8 mouse cellular contexts compared by ENCODE assay signal in genomic region chr13:99900965-99901364, GRCm38 (mm10). TPM values are rescaled to one million over a fixed set of nuclear protein-coding genes. Genes with fewer than 3 reads are reported as not detected.
DNase-seq lines count a peak whose midpoint lies in the region; ATAC-seq and TF ChIP-seq lines count a peak whose summit lies in the region.

Cartpt (minus strand) TSS chr13:99901091.

- H3K4me2 ChIP-seq in forebrain, embryonic 16.5 days (ENCODE audit: low read length), result peak within 1 kb of the TSS; percentile 62
- H3K4me2 ChIP-seq in limb, embryonic 13.5 days (replicated peaks), result peak within 1 kb of the TSS; percentile 55

- H3K27me3 ChIP-seq in E14TG2a.4 (ENCODE audit: insufficient read depth, low read length), result peaks cover 41% of the 10 kb centered on the region
- H3K27me3 ChIP-seq in forebrain, embryonic 16.5 days (replicated peaks; ENCODE audit: control insufficient read depth, insufficient read depth, low read length), result peaks cover 24% of the 10 kb centered on the region
- peaks cover 50% of the 10 kb centered on the region for H3K27me3 ChIP-seq in limb, embryonic 13.5 days

- peaks cover 14% of the 10 kb centered on the region for H3K4me1 ChIP-seq in E14TG2a.4 (replicated peaks; ENCODE audit: low read depth, low read length)
- H3K4me1 ChIP-seq in forebrain, embryonic 16.5 days (replicated peaks; ENCODE audit: control insufficient read depth, insufficient read depth, low read length), result peaks cover 14% of the 10 kb centered on the region
- peaks cover 9% of the 10 kb centered on the region for H3K4me1 ChIP-seq in limb, embryonic 13.5 days

- no peaks in the 10 kb centered on the region for H3K9me3 ChIP-seq in E14TG2a.4 (ENCODE audit: low read length)
- no peaks in the 10 kb centered on the region for H3K9me3 ChIP-seq in forebrain, embryonic 16.5 days (ENCODE audit: control insufficient read depth, low read length)
- no peaks in the 10 kb centered on the region for H3K9me3 ChIP-seq in limb, embryonic 13.5 days

- WGBS in forebrain, embryonic 16.5 days, result 37% methylated on average over 9 of the region's 9 CpGs
- 45% methylated on average over 9 of the region's 9 CpGs for WGBS in limb, embryonic 13.5 days

- no peaks in the 10 kb centered on the region for H3K36me3 ChIP-seq in E14TG2a.4 (ENCODE audit: insufficient read depth, low read length)
- H3K36me3 ChIP-seq in forebrain, embryonic 16.5 days (ENCODE audit: control insufficient read depth, insufficient read depth), result no peaks in the 10 kb centered on the region
- H3K36me3 ChIP-seq in limb, embryonic 13.5 days, result no peaks in the 10 kb centered on the region

- H3K4me3 ChIP-seq in E14TG2a.4 (replicated peaks; ENCODE audit: low read length), result peak within 1 kb of the TSS; percentile 80
- peak within 1 kb of the TSS; percentile 45 for H3K4me3 ChIP-seq in forebrain, embryonic 16.5 days (replicated peaks; ENCODE audit: low read length)
- H3K4me3 ChIP-seq in limb, embryonic 13.5 days, result peak within 1 kb of the TSS; percentile 25

- peak within 1 kb of the TSS; percentile 18; the same call in 1 of the 2 replicates for H3K9ac ChIP-seq in forebrain, embryonic 16.5 days (replicated peaks; ENCODE audit: low read depth, low read length)
- no peak within 1 kb of the TSS for H3K9ac ChIP-seq in limb, embryonic 13.5 days

- H3K27ac ChIP-seq in forebrain, embryonic 16.5 days (ENCODE audit: low read length), result no peak within 1 kb of the TSS
- no peak within 1 kb of the TSS for H3K27ac ChIP-seq in limb, embryonic 13.5 days

- ATAC-seq in forebrain, embryonic 16.5 days, result no peak
- ATAC-seq in limb, embryonic 13.5 days (ENCODE audit: low FRiP score, low read depth), result no peak

- TF ChIP-seq CTCF in E14TG2a.4 (conservative IDR thresholded peaks at IDR 0.05; ENCODE audit: low read length), result no peak

- peak; percentile 60 for DNase-seq in heart, adult 11 months
- no peak for DNase-seq in heart, postnatal 4 days
- DNase-seq in layer of hippocampus, adult 9-11 months, result no peak
- DNase-seq in layer of hippocampus, adult 11-12 months (ENCODE audit: low spot score), result no peak
- no peak for DNase-seq in cerebellum, adult 9-10 months

RNA-seq across cellular contexts. Expression of gene Cartpt, which starts in this region (rescaled TPM):
- under 1 TPM; 0.34 to 0.48 TPM for total RNA-seq in heart, postnatal 4 days (2021)
- 0.68 and 2.4 TPM in 2 replicates for polyA plus RNA-seq in forebrain, embryonic 16.5 days (2015; fragmentation: Nextera tagmentation; extraction: Ambion mirVana)
- polyA plus RNA-seq in limb, embryonic 13.5 days (2015; fragmentation: Nextera tagmentation; extraction: Ambion mirVana), result 0.18 and 0.32 TPM in 2 replicates

Comparison
In these comparisons a context has a peak if more than half of its experiments do, and no peak if none do; other contexts are left out.
1. H3K4me3 ChIP-seq: peak in every context shown above with its lines; median percentile 80 in E14TG2a.4; 45 in forebrain, embryonic 16.5 days; 25 in limb, embryonic 13.5 days.